Mouse (Mus musculus) kidney, embryonic 14.5 days (tissue): Measurements from ENCODE around the gene Bud23. TPM values are rescaled to one million over a fixed set of nuclear protein-coding genes. Genes with fewer than 3 reads are reported as not detected.

Source experiments
- ATAC-seq: fragments of 200-750 bp; cut with Nextera tagmentation; 2 replicates; pipeline ENCODE4 v1.8.0; 2017; ENCODE audit warnings: moderate number of reproducible peaks, mild to moderate bottlenecking, moderate TSS enrichment, moderate library complexity; ENCODE audit not compliant: low FRiP score, low TSS enrichment
- H3K27ac ChIP-seq: fragments of 300-500 bp; sonication (generic); 2 replicates; pipeline ENCODE4 v1.5.1; 2014; ENCODE audit warnings: low read depth, mild to moderate bottlenecking, low read length, moderate library complexity, mixed read lengths
- H3K27me3 ChIP-seq: fragments of 300-500 bp; sonication (generic); 2 replicates; pipeline ENCODE4 v1.6.1; 2014; ENCODE audit warnings: mild to moderate bottlenecking, low read length; ENCODE audit not compliant: control insufficient read depth, insufficient read depth
- H3K36me3 ChIP-seq: fragments of 300-500 bp; sonication (generic); 2 replicates; pipeline ENCODE4 v1.6.1; 2014; ENCODE audit warnings: low read length, mixed read lengths; ENCODE audit not compliant: control insufficient read depth, insufficient read depth
- H3K4me1 ChIP-seq: fragments of 300-500 bp; sonication (generic); 2 replicates; pipeline ENCODE4 v1.6.1; 2014; ENCODE audit warnings: low read length, mixed read lengths; ENCODE audit not compliant: control insufficient read depth, insufficient read depth
- H3K4me2 ChIP-seq: fragments of 300-500 bp; sonication (generic); replicated peaks from 2 replicates; pipeline ENCODE4 v1.6.1; 2014; ENCODE audit warnings: low read depth, mild to moderate bottlenecking, low read length
- H3K4me3 ChIP-seq: fragments of 300-500 bp; sonication (generic); 2 replicates; pipeline ENCODE4 v1.5.1; 2014; ENCODE audit warnings: mild to moderate bottlenecking, low read length
- H3K9ac ChIP-seq: fragments of 300-500 bp; sonication (generic); 2 replicates; pipeline ENCODE4 v1.6.1; 2014; ENCODE audit warnings: low read depth, mild to moderate bottlenecking, low read length, moderate library complexity
- H3K9me3 ChIP-seq: fragments of 300-500 bp; sonication (generic); 2 replicates; pipeline ENCODE4 v1.6.1; 2016; ENCODE audit warnings: low read length; ENCODE audit not compliant: control insufficient read depth
- WGBS: fragments of 180-500 bp; shearing (Covaris S2); extraction: QIAGEN DNeasy Blood & Tissue Kit; methylation state at CpG from one replicate; pipeline ENCODE4 v1.1.7; 2014; 5-methylcytosine and 5-hydroxymethylcytosine counted together
- polyA plus RNA-seq: library from polyadenylated mRNA; unstranded; fragments of >200 nt; fragmentation: Nextera tagmentation; extraction: Ambion mirVana; gene quantifications from 2 replicates; pipeline ENCODE4 v1.2.1, GENCODE M21; 2014

Gene Bud23
- polyA plus RNA-seq, 1 experiment from 2014 or later = 118 TPM

- no peak for ATAC-seq
- 44% methylated on average over 4 of the region's 4 CpGs for WGBS
- no peaks in the 10 kb centered on the region for H3K36me3 ChIP-seq
- no peaks in the 10 kb centered on the region for H3K27me3 ChIP-seq
- peaks cover 16% of the 10 kb centered on the region for H3K4me1 ChIP-seq
- no peak overlapping the region for H3K4me2 ChIP-seq
- H3K4me3 ChIP-seq = no peak overlapping the region
- H3K9me3 ChIP-seq = no peaks in the 10 kb centered on the region
- H3K27ac ChIP-seq = no peak overlapping the region
- no peak overlapping the region for H3K9ac ChIP-seq
Measured at GRCm38 (mm10) chr5:135016224-135016759, 48.5 kb downstream of the Bud23 start.

DNA sequence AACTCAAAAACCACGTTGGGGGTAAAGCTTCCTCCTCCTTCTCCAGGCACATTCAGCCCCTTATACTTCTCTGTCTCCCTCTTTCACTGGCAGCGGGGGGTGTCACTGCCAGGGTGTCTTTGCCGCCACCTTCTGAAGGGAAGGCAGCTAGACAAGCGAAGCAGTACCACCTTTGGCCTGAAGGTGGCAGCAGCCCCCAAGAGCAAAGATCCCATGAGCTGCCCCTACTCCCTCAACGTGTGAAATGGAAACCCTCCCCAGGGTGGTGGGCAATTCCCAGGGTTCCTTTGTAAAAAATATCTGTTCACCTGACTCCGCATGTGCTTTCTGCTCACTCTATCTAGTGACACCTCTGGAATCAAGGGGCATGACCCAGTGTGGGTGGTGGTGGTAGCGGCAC lies 49.3 kb downstream of the Bud23 start:
- Histone ChIP-seq H3K27me3 (no peaks in the 10 kb centered on the region), H3K27ac (no peak overlapping the region), H3K36me3 (no peaks in the 10 kb centered on the region), H3K4me2 (no peak overlapping the region), H3K4me3 (no peak overlapping the region), H3K9me3 (no peaks in the 10 kb centered on the region), H3K9ac (no peak overlapping the region), H3K4me1 (peaks cover 20% of the 10 kb centered on the region)
- no peak for ATAC-seq
- WGBS = 12% methylated on average over 7 of the region's 7 CpGs

DNA sequence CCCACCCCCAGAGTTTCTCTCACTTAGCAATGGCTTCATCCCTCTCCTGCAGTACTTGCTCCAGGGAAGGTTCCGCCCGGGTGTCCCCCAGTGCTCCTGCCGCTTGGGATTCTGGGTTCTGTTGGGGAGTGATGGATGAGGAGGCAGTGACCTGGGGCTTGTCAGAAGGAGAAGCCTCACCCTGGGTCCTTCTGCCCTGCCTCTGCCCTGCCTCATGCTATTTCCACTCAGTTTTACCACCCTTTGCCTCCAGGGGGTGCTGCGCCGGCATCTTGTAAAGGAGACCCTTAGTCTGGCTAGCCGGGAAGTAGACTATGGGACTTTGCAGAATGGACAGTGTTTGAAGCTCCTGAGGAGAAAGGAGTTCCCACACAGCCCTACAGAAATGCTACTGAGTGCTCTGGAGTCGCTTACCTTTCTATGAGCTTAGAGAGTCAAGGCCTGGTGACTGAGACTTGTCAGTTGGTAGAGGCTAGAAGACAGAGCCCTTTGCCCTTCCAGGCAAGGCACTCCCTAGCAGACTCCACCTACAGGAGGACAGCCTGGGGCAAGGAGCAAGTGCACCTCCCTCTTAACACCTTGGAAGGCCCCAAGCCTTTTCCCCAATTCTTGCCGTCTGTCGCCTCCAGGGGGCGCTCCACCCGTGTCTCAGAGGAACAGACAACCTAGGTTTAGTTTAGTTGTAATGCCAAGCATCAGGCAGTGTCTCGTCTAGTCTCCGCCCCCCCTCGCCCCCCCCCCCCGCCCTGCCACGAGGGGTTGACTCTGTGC lies 51.9 kb downstream of the Bud23 start:
- no peaks in the 10 kb centered on the region for H3K27me3 ChIP-seq
- peak overlapping the region; percentile 44; the same call in 1 of the 2 replicates for H3K9ac ChIP-seq
- no peak for ATAC-seq
- no peaks in the 10 kb centered on the region for H3K36me3 ChIP-seq
- no peaks in the 10 kb centered on the region for H3K9me3 ChIP-seq
- peak overlapping the region; percentile 46 for H3K4me2 ChIP-seq
- 6% methylated on average over 16 of the region's 16 CpGs for WGBS
- peak overlapping the region; percentile 67; the same call in 1 of the 2 replicates for H3K27ac ChIP-seq
- peaks cover 24% of the 10 kb centered on the region for H3K4me1 ChIP-seq
- H3K4me3 ChIP-seq = peak overlapping the region; percentile 31

DNA sequence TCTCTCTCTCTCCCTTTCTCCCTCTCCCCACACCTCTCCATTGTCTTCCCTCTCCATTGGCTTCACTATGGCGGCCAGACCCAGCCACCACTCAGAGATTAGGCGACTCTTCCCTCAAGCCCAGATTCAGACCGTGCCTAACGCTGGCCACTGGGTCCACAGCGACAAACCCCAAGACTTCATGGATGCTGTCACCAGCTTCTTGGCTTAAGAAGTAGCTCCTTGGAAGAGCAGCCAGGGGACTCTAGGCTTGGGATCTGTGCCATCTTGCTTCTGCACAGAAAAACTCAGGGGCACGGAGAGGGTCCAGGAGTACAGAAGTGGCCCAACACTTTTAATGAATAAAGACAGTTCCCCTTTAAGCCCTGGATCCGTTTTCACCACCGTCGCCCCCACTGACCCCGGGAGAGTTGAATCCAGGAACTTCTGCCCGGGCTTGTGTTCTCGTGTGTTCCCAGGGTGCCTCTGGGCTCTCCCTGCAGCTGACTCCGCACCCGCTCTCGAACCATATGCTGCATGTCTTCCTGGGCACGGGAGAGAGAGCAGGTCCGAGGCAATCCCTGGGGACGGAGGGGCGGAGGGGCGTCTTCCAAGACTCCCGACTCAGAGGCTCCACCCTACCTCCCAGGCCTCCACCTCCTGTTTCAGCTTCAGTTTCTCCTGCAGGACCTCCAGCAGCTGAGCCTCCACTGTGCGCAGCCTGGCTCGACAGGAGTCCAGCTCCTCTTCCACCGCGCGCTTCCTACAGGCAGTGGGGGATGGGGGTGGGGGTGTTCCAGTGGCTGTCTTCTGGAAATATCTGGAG lies 52.7 kb downstream of the Bud23 start:
- Histone ChIP-seq H3K9ac (peak overlapping the region; percentile 44; the same call in 1 of the 2 replicates), H3K27me3 (no peaks in the 10 kb centered on the region), H3K4me3 (peak overlapping the region; percentile 31), H3K9me3 (no peaks in the 10 kb centered on the region), H3K4me1 (peaks cover 24% of the 10 kb centered on the region), H3K4me2 (peak overlapping the region; percentile 46), H3K27ac (peak overlapping the region; percentile 67), H3K36me3 (no peaks in the 10 kb centered on the region)
- WGBS = 18% methylated on average over 26 of the region's 26 CpGs
- no peak for ATAC-seq

DNA sequence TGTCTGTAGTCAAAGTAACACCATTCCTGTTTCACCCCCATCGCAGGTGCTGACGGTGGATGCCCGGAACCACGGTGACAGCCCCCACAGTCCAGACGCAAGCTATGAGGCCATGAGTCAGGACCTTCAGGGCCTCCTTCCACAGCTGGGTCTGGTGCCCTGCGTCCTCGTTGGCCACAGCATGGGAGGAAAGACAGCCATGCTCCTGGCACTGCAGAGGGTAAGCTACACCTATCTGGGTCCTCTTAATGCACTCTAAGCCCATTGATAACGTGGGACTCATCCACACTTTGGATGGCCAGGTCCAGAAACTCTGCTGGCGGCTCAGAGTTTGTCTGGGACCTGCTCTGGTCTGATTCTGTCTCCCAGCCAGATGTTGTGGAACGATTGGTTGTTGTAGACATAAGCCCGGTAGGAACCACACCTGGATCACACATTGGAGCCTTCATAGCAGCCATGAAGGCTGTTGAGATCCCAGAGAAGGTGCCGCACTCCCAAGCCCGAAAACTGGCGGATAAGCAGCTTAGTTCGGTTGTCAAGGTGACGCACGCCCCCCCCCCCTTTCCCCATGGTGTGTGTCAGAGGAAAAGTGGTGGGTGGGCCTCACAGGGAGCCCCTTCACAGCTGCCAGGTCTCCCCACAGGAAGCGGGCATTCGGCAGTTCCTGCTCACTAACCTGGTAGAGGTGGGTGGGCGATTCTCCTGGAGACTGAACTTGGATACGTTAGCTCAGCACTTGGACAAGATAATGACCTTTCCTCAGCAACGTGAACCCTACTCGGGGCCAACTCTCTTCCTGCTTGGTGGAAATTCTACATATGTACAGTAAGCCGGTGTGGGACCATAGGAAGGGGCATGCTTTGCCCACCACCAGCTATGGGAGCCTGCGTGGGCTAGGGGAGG lies 53.7 kb downstream of the Bud23 start:
- no peak overlapping the region for H3K4me3 ChIP-seq
- no peaks in the 10 kb centered on the region for H3K9me3 ChIP-seq
- no peaks in the 10 kb centered on the region for H3K36me3 ChIP-seq
- H3K27ac ChIP-seq = no peak overlapping the region
- H3K9ac ChIP-seq = no peak overlapping the region
- no peaks in the 10 kb centered on the region for H3K27me3 ChIP-seq
- no peak for ATAC-seq
- peaks cover 24% of the 10 kb centered on the region for H3K4me1 ChIP-seq
- 86% methylated on average over 25 of the region's 25 CpGs for WGBS
- H3K4me2 ChIP-seq = peak overlapping the region; percentile 59

- 41% methylated on average over 7 of the region's 7 CpGs for WGBS
- Histone ChIP-seq H3K27ac (peak overlapping the region; percentile 99), H3K4me3 (peak overlapping the region; percentile 67), H3K9me3 (no peaks in the 10 kb centered on the region), H3K9ac (peak overlapping the region; percentile 70; the same call in 1 of the 2 replicates), H3K4me1 (peaks cover 24% of the 10 kb centered on the region), H3K36me3 (no peaks in the 10 kb centered on the region), H3K27me3 (no peaks in the 10 kb centered on the region), H3K4me2 (peak overlapping the region; percentile 59)
- ATAC-seq = no peak
Measured at GRCm38 (mm10) chr5:135010320-135010709, 54.4 kb downstream of the Bud23 start.

DNA sequence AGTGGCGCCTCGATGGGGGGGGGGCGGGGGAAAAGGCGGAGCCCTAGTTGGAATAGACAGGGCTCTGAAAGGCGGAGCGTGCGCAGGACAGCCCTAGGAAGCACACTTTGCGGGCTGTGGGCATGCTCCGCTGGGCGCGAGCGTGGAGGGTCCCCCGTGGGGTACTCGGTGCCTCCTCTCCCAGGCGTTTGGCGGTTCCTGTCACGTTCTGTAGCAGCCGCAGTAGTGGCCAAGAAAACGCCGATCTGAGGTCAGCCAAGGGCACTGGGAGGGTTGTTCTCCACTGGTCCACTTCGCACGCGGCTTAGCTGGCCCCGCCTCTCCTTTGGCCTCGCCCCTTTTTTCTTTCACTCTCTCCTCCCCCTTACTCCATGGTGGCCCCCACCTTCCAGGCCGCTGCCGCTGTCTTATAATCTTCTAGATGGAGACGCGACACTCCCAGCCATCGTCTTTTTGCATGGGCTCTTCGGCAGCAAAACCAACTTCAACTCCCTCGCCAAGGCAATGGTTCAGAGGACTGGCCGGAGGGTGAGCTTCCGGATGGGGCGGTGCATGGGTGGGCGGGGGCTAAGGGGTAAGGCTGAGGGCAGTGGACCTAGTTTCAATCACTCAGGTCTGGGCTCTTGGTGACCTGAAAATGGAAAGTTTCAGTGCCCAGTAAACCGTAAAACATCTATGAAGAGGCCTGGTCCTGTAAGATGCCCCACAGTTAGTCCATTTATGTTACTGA lies 55.0 kb downstream of the Bud23 start:
- H3K9ac ChIP-seq = peak overlapping the region; percentile 70
- no peaks in the 10 kb centered on the region for H3K36me3 ChIP-seq
- H3K27ac ChIP-seq = peak overlapping the region; percentile 99
- no peaks in the 10 kb centered on the region for H3K27me3 ChIP-seq
- peak; percentile 78 for ATAC-seq
- H3K4me1 ChIP-seq = peaks cover 24% of the 10 kb centered on the region
- H3K9me3 ChIP-seq = no peaks in the 10 kb centered on the region
- under 1% methylated on average over 37 of the region's 37 CpGs for WGBS
- peak overlapping the region; percentile 59 for H3K4me2 ChIP-seq
- H3K4me3 ChIP-seq = peak overlapping the region; percentile 67
